Mouse (Mus musculus) heart, postnatal 25 days (tissue): ENCODE measurements around the gene Ewsr1. TPM values are rescaled to one million over a fixed set of nuclear protein-coding genes. Genes with fewer than 3 reads are reported as not detected.

Source experiments
- DNase-seq: peaks from one replicate; pipeline ENCODE4 v3.0.0; 2022; ENCODE audit warnings: low spot score
- intact Hi-C: fragments of 180-260 bp; cut with DNase I; formaldehyde crosslinking; loops from one replicate; pipeline ENCODE4 v1.15.1; 2025
- total RNA-seq, 2 experiments: library from RNA; stranded (reverse); gene quantifications; 2 replicates each; pipeline ENCODE4 v1.2.3; 2021

Gene Ewsr1
- total RNA-seq, 2 experiments from 2014 or later, result 95.7 to 96.0 TPM

DNA sequence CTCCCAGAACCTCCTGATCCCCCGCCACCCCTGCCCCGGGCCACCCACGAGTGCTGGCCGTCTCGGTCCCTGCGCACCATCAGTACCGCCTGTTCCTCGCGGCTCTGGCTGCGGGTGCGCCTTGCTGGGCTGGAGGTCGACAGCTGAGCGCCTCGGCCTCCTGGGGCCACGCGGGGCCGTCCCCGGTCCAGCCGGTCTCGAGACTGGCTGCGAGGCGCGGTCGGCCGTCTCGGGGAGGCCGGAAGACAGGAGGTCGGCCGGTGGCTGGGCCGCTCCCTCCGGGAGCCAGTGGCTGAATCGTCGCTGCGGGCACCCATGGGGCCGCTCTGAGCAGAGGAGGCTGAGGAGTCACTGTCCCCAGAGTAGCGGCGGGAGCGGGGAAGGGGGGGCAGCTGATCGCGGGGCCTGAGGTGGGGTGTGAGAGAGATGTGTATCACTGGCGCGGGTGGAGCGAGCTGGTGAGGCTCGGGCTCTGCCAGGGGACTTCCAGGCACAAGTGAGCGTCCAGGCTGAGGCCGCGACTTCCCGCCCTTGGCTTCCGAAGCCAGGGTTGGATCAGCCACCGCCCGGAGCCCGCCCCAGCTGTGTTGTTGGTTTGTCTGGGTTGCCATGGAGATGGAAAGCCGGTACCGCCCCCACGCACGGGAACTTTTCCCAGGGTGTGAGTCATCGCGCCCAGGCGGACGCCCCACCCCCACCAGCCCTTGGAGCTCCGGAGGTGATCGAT lies 37.5 kb downstream of the Ewsr1 start:
- DNase-seq, result peak; percentile 96
- intact Hi-C loops, result no loop called here

DNA sequence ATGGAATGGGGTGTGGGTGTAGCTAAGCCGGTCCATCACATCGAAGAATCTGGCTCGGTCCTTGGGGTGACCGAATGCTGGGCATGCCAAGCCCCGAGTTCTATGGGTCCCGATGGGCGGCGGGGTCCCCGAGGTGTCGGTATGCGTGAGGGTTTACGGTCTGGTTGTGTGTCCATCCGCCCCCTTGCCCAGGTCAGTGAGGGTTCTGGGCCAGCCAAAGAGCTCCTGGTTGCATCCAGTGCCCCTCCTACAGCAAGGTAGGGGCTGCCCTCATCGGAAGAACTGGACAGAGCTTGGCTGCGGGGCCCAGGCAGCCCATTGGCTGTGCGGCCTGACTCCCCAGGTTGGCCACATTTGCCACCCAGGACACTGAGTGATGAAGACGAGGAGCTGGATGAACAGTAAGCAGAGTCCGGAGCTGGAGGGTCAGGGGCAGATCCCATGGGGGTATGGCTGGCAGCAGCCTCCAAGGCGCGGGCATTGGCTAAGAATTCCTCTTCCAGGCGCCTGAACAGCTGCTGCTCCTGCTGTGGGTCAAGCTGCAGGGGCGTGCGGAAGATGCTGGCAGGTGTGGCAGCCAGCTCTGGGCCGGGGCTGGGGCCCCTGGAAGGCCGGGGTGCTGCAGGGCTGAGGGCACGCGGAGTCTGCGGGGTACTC lies 38.2 kb downstream of the Ewsr1 start:
- intact Hi-C loops, result no loop called here
- no peak for DNase-seq

DNA sequence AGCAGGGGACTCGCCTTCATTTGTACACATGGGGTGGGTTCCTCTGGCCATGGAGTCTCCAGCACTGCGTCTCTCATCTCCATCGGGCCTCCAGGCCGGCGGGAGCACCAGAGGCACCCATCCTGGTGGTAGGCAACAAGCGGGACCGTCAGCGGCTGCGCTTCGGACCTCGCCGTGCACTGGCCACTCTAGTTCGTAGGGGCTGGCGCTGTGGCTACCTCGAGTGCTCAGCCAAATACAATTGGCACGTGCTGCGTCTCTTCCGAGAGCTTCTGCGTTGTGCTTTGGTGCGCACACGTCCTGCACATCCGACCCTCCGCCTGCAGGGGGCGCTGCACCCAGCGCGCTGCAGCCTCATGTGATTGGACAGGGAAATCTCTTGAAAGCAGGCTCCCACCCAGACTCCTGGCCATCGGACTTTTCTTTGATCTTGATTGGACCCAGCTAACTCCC lies 39.3 kb downstream of the Ewsr1 start:
- no peak for DNase-seq
- intact Hi-C loops, result no loop called here

DNA sequence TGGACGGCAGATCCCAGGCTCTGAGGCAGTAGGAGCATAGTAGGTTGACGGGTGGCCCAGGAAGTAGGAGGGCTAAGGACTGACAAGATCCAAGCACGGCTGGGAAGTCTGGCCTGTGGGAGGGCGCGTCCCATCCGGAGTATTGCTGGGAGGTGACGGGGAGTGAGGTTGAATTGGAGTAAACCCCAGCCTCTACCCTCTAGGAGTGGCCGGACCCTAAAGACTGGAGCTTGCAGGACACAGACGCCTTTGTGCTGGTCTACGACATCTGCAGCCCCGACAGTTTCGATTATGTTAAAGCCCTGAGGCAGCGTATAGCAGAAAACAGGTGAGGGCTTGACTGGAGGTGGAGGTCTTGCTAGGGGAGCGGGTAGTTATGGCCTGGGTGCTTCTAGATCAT lies 39.8 kb downstream of the Ewsr1 start:
- intact Hi-C loops, result no loop called here
- DNase-seq, result no peak

DNA sequence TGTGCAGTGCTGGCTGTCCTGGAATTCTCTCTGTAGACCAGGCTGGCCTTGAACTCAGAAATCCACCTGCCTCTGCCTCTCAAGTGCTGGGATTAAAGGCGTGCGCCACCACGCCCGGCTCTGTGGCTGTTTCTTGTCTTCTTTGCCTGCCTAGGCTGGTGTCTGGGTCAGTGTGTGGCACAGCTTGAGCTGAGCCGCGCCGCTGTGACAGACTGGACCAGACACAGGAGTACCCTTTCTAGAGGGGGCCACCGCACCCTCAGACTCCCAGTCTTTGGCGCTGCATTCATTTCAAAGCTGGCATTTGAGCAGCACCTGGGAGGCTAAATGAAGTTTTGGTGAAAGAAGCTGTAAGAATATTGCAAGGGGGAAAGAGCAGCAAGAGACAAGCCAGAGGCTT lies 40.3 kb downstream of the Ewsr1 start:
- no peak for DNase-seq
- intact Hi-C loops, result no loop called here

DNA sequence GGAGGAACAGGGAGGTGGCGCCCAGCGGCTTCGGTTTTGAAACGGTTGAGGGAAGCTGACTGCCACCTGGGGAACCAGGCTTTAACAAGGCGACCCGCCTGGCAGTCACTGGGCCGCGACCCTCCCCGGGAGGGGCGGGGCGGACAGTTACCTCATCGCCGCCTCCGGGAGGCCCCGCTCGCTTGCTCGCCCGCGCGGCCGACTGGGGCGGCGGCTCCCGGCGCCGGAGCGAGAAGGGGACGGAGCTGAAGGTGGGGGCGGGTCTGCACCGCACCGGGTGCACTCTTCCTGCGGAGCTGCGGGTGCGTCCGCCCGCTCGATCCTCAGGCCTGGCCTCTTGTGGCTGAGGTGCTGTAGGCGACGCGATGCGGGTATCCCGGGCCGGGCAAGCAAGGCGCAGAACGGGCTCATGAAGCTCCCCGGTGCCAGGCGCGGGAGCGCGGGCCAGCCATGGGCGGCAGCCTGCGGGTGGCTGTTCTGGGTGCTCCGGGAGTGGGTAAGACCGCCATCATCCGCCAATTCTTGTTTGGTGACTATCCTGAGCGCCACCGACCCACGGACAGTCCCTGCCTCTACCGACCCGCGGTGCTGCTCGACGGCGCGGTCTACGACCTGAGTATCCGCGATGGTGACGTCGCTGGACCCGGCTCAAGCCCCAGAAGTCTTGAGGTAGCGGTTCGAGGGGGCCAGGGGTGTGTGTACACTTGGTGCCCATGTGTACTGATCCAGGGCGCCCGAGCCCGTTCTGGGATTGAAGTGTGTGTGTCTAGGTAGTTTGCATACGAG lies 41.0 kb downstream of the Ewsr1 start, which contains the start of gene Rasl10a:
TSS of gene Rasl10a (plus strand) at position 273 of the 786 bp plus-strand sequence.
- intact Hi-C loops, result no loop called here
- DNase-seq, result no peak

DNA sequence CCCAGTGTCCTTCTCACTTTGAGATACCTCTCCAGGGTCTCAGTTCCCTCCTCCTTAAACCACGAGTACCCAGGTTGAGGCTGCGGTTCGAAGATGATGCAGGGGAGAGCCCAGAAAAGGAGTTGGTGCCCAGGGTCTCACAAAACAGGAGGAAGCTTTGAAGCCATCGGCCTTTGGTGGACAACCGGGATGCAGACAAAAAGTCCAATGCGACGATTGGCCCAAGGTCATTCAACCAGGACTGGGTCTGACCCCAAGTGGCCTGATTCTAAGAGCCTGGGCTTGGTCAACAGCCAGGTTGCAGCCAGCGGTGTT lies 41.6 kb downstream of the Ewsr1 start:
- intact Hi-C loops, result no loop called here

DNA sequence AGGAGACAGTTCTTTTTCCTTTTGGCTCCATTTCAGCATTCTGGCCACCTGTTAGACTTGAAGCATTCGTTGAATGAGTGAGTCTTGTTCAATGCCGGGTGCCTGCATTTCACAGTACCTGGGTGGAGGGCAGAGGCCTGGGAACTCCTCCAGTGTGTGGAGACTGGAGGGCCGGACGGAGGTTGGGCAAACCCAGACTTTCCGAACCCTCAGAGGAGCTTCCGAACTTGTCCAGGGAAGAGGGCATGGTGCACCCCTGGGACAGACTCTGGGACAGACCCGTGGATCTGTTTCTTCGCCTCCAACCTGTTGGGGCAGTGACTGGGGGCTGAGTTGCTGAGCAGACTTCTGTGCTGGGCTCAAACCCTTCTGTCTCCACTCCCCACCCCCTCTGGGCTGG lies 42.0 kb downstream of the Ewsr1 start:
- intact Hi-C loops, result no loop called here
- DNase-seq, result no peak

More for the DNA sequence above, 41.6 kb downstream of the Ewsr1 start:
- DNase-seq, result no peak

DNA sequence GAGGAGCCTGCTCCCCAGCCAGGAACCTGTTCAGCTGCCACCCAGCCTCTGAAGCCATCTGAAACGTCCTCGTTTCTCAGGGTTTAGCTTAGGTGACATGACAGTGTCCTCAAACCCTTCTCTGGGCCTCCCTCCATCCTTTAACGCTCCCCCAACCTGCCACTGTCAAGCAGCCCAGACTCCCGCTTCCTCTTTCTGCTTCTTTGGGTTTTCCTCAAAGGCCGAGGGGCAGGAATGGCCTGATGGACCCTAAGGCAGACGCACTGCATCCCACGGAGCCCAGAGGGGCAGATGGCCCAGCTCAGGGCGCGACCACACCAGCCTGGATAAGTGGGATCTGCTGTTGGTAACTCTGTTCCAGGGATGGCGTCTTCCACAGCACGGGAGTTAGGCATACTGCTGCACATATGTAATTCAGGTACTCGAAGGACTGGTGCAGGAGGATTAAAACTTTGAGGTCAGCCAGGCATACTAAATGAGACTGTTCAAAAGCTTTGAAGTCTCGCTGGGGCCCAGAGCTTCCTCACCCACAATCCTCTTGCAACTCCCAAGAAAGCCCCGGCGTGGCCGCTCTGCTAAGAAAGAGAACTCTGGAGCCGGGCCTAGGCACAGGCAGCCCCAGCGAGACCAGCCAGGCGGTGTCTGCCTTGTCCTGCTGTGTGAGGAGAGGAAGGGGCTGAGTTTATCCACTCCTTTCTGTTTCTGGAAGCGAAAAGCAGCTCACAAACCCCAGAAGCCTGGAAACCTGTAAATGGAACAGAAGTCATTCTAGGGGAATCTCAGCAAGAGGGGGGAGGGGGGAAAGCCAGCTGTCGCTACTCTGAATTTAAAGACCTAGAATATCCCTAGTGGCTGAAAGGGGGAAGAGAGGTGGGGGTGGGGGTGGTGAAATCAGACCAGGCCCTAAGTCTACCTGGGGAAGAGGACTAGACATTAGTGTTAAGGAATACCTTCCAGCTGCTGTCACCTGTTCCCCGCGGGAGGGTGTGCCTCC lies 42.8 kb downstream of the Ewsr1 start:
- intact Hi-C loops, result no loop called here

DNA sequence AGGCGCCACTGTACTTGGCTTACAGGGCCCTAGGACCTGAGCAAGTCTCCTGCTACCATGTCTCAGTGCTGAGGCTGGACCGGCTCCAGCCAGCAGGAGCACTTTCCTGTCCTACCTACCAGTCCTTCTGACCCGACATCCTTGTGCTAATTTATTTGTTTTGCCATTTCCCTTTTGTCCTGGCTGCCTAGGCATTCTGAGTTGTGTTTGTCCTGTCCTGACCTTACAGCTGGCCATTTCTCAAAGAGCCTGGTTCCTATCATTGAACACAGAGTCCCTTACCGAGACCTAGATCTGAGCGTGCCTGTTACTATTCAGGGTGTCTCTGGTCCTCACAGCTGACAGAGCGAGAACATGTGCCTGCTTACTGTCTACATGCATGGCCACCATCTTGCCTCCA lies 44.2 kb downstream of the Ewsr1 start:
- no peak for DNase-seq
- intact Hi-C loops, result no loop called here

More for the DNA sequence above, 42.8 kb downstream of the Ewsr1 start:
- no peak for DNase-seq

DNA sequence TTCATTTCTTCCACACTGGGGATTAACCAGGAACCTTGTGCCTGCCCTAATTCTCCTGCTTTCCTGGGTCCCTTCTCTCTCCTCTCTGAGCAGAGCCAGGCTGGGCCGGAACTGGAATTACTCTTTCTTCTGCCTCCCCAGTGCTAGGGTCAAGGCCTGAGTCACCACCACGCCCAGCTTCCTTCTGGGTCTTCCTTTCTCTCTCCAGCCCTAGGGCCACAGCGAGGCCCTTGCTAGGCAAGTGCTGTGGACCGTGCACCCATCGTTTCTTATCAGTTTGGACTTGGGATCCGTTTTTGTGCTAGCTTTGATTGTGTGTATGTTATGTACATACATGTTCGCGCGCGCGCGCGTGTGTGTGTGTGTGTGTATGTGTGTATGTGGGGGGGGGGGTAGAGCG lies 44.9 kb downstream of the Ewsr1 start:
- intact Hi-C loops, result no loop called here
- DNase-seq, result no peak

DNA sequence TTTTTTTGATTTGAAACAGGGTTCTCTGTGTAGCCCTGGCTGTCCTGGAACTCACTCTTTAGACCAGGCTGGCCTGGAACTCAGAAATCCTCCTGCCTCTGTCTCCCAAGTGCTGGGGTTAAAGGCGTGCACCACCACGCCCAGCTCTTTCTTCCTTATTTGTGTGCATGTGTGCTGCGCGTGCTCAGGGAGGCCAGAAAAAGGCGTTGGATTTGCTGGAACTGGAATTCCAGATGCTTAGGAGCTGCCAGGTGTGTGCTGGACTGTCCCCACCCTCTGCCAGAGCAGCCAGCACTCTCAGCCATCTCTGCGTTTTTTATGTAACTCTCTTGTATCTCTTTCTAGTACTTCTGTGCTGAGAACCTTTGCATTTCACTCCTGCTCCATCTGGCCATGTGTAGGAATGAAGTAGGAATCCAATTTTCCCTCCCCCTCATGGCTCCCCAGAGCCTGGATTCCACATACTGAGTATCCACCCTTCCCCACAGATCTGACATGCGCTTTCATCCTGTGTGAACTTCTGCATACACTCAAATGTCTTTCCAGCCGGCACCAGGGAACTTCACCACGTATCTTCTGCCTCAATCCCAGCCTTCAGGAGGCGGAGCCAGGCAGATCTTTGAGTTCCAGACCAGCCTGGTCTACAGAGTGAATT lies 46.7 kb downstream of the Ewsr1 start:
- no peak for DNase-seq
- intact Hi-C loops, result no loop called here

DNA sequence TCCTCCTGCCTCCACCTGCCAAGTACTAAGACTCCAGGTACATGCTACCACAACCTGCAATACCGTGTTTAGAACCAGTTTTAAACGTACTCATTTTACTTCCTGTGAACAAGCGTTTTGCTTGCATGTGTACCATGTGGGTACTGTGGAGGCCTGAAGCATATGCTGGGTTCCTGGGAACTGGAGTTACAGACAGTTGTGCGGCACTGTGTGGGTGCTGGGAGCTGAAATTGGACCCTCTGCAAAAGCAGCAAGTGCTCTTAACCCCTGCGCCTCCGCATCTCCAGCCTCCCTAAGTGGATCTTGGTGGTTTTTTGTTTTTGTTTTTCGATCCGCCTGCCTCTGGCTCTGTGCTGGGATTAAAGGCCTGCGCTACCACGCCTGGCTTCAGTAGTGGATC lies 47.4 kb downstream of the Ewsr1 start:
- intact Hi-C loops, result no loop called here

DNA sequence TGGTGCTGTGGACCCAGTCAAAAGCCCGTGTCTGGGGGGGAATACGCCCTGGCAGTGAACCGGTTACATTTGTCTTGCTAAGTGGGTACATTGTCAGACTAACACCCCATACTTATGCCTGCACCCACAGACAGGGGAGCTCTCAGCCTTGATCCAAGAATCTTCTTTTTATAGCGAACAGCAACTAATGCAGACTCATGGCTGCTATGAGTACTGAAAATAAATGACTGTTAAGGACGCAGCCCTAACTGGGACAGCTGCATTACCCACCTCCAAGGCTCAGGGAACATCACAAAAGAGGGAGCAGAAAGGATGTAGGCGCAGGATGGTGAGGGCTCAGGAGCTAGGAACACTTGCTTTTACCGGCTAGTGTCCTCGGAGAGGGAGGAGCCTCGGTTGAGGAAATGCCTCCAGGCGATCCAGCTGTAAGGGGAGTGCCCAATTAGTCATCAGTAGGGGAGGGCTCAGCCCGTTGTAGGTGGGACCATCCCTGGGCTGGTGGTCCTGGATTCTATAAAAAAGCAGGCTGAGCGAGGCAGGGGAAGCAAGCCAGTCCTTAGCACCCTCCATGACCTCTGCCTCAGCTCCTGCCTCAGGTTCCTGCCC lies 52.6 kb downstream of the Ewsr1 start:
- intact Hi-C loops, result no loop called here
- no peak for DNase-seq

More for the DNA sequence above, 47.4 kb downstream of the Ewsr1 start:
- no peak for DNase-seq

DNA sequence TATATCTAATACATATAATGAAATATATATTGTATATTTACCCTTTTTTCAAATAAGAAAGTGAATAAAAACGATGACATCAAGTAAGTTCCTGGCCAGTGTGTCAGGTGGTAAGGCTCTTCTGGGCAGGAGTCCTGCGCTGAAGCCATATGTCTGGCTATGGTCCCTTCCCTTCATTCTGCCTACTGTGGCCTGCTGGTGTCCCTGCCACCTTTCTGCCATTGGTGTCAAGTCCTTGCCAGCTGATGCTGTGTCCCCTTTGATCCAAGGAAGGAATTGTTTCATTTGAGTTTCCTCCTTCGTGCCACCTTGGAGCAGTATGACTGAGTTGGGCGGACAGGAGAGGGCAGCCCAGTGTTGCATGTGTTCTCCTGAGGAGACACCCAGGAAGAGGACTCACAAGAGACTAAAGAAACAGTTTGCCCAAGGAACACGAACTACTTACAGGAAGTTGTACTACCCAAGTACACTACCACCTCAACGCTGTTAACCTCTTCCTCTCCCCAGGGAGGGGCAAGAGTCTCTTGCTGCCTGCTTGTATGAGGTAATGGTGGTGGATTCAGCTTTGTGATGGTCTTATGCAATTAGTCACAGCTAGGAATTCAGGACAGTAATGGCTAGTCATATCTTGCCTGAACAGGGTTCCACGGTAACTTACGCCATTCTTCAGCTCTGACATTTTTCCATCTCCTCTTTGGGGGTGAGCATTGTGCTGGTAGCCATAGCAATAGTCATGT lies 56.3 kb downstream of the Ewsr1 start:
- DNase-seq, result no peak

DNA sequence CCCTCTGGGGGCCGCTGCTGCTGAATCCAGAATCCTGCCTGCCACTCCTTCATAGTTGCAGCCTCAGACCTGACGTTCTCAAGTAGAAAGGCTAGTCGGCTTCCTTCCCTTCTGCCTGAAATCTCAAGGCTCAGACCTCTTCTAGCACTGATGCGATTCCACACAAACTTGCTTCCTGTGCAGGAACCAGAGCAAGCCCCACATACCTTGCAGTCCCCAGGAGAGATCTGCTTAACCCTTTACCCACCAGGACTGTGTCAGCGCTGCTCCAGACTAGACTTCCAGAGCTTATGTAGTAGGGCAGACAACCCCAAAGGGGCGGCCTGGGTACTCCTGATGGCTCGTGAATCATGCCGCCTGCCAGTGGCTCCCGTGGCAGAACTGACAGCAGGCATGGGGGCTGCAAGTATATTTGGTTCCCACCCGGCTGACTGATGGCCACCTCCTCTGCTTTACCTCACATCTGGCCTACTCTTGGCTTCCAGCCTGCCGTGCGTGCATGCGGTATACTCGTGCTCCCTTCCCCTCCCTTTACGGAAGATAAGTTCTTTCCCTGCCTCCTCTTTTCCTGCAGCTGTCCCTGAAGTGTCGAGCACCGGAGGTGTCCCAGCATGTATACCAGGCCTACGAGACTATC lies 57.8 kb downstream of the Ewsr1 start:
- intact Hi-C loops, result no loop called here

More for the DNA sequence above, 56.3 kb downstream of the Ewsr1 start:
- intact Hi-C loops, result no loop called here

DNA sequence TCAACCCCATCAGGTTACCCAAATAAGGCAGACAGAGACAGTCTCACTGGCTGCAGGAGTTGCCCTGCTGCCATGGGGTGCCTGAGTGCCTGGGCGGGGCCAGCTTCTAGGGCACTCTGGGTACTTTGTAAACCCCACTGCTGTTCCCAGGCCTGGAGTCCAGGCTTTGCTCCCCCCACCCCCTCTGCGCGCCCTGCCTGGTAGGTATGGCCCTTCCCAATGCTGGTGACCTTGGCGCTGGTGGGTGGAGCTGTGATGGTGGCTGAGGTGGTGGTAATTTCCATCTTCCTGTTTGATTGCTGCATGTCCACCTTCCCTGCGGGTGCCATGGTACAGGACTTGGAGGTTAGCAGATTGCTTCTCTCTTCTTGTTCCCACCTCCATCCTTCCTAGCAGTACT lies 58.5 kb downstream of the Ewsr1 start:
- intact Hi-C loops, result no loop called here
- DNase-seq, result no peak

More for the DNA sequence above, 57.8 kb downstream of the Ewsr1 start:
- DNase-seq, result no peak
